Mouse (Mus musculus) naive thymus-derived CD4-positive, alpha-beta T cell, adult 5 months (primary cell): ENCODE data around the gene Cyb5b. TPM values are rescaled to one million over a fixed set of nuclear protein-coding genes. Genes with fewer than 3 reads are reported as not detected.

Experiments used
- polyA plus RNA-seq: library from polyadenylated mRNA; unstranded; fragments of 100-300 nt; shearing (Covaris generic); gene quantifications from one replicate; pipeline ENCODE4 v1.2.1, GENCODE M21; 2017

The Cyb5b gene
- polyA plus RNA-seq, result 45.2 TPM

DNA sequence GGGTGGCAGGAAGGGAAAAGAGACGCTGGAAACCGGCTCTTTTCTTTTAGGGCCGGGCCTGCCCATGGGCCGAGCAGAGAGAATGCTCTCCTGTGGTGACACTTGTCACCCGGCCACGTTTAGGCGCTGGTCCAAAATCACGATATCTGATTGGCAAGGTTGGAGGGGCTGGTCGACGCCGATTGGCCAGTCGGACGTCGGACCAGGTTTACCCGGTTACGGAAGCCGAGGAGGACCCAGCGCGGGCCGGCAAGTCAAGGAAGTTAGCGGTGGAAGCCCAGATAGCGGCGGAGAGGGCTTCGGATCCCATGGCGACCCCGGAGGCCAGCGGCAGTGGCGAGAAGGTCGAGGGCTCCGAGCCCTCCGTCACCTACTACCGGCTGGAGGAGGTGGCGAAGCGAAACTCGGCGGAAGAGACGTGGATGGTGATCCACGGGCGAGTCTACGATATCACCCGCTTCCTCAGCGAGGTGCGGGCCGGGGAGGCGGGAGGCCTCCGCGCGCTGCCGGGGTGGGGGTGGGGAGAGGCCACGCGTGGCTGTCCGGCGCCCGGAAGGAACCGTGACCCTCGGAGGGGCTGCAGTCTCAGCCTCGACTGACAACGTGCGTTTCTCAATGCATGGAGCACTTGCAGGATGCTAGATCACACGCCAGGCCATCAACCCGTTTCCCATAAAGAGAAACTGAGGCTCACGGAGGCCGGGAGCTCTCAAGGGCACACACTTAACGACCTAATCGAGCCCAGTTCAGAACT is at the start of gene Cyb5b:
Gene Cyb5b, plus strand, starts transcription at position 237 of the 754 bp plus-strand sequence.

Other genes starting within 250 kb of the Cyb5b start
- gene Sntb2, start 214.9 kb upstream of the Cyb5b start, polyA plus RNA-seq, result 8.3 TPM
- gene Vps4a, start 119.4 kb upstream of the Cyb5b start, polyA plus RNA-seq, result 59.3 TPM
- 13.1 TPM for gene Pdf, start 102.0 kb upstream of the Cyb5b start, polyA plus RNA-seq
- 55.0 TPM for gene Cog8, start 94.0 kb upstream of the Cyb5b start, polyA plus RNA-seq
- gene Nip7, start 93.8 kb upstream of the Cyb5b start, polyA plus RNA-seq, result 61.7 TPM
- gene Tmed6, start 85.0 kb upstream of the Cyb5b start, polyA plus RNA-seq, result not detected
- 34.9 TPM for gene Terf2, start 54.1 kb upstream of the Cyb5b start, polyA plus RNA-seq
- 14.2 TPM for gene Nfat5, start 142.8 kb downstream of the Cyb5b start, polyA plus RNA-seq